Mouse (Mus musculus) myocyte (in vitro differentiated cells): ENCODE measurements around the gene 9930021J03Rik.

Source experiments
- CEBPB ChIP-seq: IDR thresholded peaks from 2 replicates; pipeline ENCODE4 v1.6.1; 2011; ENCODE audit warnings: mild to moderate bottlenecking, moderate library complexity; ENCODE audit not compliant: poor library complexity, insufficient read depth, severe bottlenecking
- E2F4 ChIP-seq: IDR thresholded peaks from one replicate; pipeline ENCODE4 v1.6.1; 2011; ENCODE audit warnings: mild to moderate bottlenecking, control low read depth, moderate library complexity; ENCODE audit not compliant: insufficient read depth
- MAX ChIP-seq: IDR thresholded peaks from one replicate; pipeline ENCODE4 v1.6.1; 2011; ENCODE audit warnings: low read depth, mild to moderate bottlenecking, control low read depth
- MYOG ChIP-seq, 3 experiments: IDR thresholded peaks; one replicate each; pipeline ENCODE4 v1.6.1; 2011; ENCODE audit warnings: control low read depth in 2 of 3, low read depth in 2 of 3, mild to moderate bottlenecking in 2 of 3; ENCODE audit not compliant: insufficient read length in 2 of 3, control insufficient read depth in 1 of 3, insufficient read depth in 1 of 3
- POLR2A ChIP-seq: IDR thresholded peaks from one replicate; pipeline ENCODE4 v1.6.1; 2011; ENCODE audit warnings: low read depth, mild to moderate bottlenecking, control low read depth, moderate library complexity; ENCODE audit not compliant: insufficient read length
- POLR2AphosphoS2 ChIP-seq: IDR thresholded peaks from one replicate; pipeline ENCODE4 v1.6.1; 2011; ENCODE audit warnings: low read depth, control low read depth; ENCODE audit not compliant: insufficient read length
- REST ChIP-seq: IDR thresholded peaks from one replicate; pipeline ENCODE4 v1.6.1; 2011; ENCODE audit warnings: mild to moderate bottlenecking, control low read depth, moderate library complexity; ENCODE audit not compliant: insufficient read depth, insufficient read length
- SRF ChIP-seq: IDR thresholded peaks from one replicate; pipeline ENCODE4 v1.6.1; 2011; ENCODE audit warnings: low read depth; ENCODE audit not compliant: control insufficient read depth, insufficient read length
- TCF12 ChIP-seq: IDR thresholded peaks from one replicate; pipeline ENCODE4 v1.6.1; 2011; ENCODE audit warnings: mild to moderate bottlenecking, control low read depth; ENCODE audit not compliant: poor library complexity, insufficient read depth, severe bottlenecking
- USF1 ChIP-seq: IDR thresholded peaks from one replicate; pipeline ENCODE4 v1.6.1; 2011; ENCODE audit warnings: low read depth, mild to moderate bottlenecking, control low read depth, moderate library complexity

DNA sequence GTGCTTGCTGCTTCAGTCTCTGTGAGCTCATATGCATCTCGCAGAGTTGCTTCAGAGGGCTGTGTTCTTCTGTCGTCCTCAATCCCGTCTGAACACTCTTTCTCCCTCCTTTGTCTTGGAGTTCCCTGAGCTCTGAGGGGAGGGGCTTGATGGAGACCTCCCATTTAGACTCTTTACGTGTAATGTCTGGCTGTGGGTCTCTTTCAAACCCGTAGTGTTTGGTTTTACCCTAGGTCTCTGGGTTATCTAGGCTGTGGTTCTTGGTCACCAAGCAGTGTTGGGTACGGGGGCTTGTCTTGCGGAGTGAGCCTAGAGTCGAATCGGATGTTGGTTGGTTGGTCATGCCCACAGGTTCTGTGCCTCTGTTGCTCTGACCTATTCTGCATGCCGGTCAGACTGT, 110.7 kb downstream of the 9930021J03Rik start:
- TF ChIP-seq POLR2A (no peak), CEBPB (no peak), TCF12 (no peak), E2F4 (no peak), USF1 (no peak), POLR2AphosphoS2 (no peak), MYOG (IDR thresholded peaks at IDR 0.05; ENCODE audit: control insufficient read depth in 1 of 3, insufficient read depth in 1 of 3, insufficient read length in 2 of 3, low read depth in 2 of 3) (no peak), SRF (no peak), MAX (no peak), REST (no peak)
